Mouse (Mus musculus) limb, embryonic 15.5 days (tissue): ENCODE data around the gene Fancm. TPM values are rescaled to one million over a fixed set of nuclear protein-coding genes. Genes with fewer than 3 reads are reported as not detected.
"Not testable (repeated sequence)": the region's sequence is repeated elsewhere in the genome, so short reads cannot be mapped to it uniquely, and the experiment has no call there.

ENCODE experiments used
- ATAC-seq: fragments of 200-750 bp; cut with Nextera tagmentation; 2 replicates; pipeline ENCODE4 v1.8.0; 2017; ENCODE audit warnings: low read depth, moderate TSS enrichment; ENCODE audit not compliant: insufficient number of reproducible peaks, low FRiP score, low TSS enrichment
- H3K27ac ChIP-seq: fragments of 300-500 bp; sonication (generic); 2 replicates; pipeline ENCODE4 v1.5.1; 2015; ENCODE audit warnings: moderate library complexity, mild to moderate bottlenecking, inconsistent platforms
- H3K27me3 ChIP-seq: fragments of 300-500 bp; sonication (generic); 2 replicates; pipeline ENCODE4 v1.6.1; 2015; ENCODE audit warnings: inconsistent platforms
- H3K36me3 ChIP-seq: fragments of 300-500 bp; sonication (generic); 2 replicates; pipeline ENCODE4 v1.6.1; 2015; ENCODE audit warnings: inconsistent platforms
- H3K4me1 ChIP-seq: fragments of 300-500 bp; sonication (generic); 2 replicates; pipeline ENCODE4 v1.6.1; 2015; ENCODE audit warnings: inconsistent platforms
- H3K4me2 ChIP-seq: fragments of 300-500 bp; sonication (generic); 2 replicates; pipeline ENCODE4 v1.6.1; 2015; ENCODE audit warnings: mild to moderate bottlenecking, inconsistent platforms
- H3K4me3 ChIP-seq: fragments of 300-500 bp; sonication (generic); 2 replicates; pipeline ENCODE4 v1.5.1; 2015; ENCODE audit warnings: mild to moderate bottlenecking, inconsistent platforms
- H3K9ac ChIP-seq: fragments of 300-500 bp; sonication (generic); 2 replicates; pipeline ENCODE4 v1.6.1; 2015; ENCODE audit warnings: inconsistent platforms
- H3K9me3 ChIP-seq: fragments of 300-500 bp; sonication (generic); 2 replicates; pipeline ENCODE4 v1.6.1; 2016; ENCODE audit warnings: inconsistent platforms
- WGBS: fragments of 180-500 bp; shearing (Covaris S2); methylation state at CpG from one replicate; pipeline ENCODE4 v1.1.7; 2015; 5-methylcytosine and 5-hydroxymethylcytosine counted together
- polyA plus RNA-seq: library from polyadenylated mRNA; unstranded; fragments of >200 nt; fragmentation: Nextera tagmentation; extraction: Ambion mirVana; gene quantifications from 2 replicates; pipeline ENCODE4 v1.2.1, GENCODE M21; 2015

Fancm gene
- polyA plus RNA-seq, 1 experiment from 2014 or later: 9.0 TPM

DNA sequence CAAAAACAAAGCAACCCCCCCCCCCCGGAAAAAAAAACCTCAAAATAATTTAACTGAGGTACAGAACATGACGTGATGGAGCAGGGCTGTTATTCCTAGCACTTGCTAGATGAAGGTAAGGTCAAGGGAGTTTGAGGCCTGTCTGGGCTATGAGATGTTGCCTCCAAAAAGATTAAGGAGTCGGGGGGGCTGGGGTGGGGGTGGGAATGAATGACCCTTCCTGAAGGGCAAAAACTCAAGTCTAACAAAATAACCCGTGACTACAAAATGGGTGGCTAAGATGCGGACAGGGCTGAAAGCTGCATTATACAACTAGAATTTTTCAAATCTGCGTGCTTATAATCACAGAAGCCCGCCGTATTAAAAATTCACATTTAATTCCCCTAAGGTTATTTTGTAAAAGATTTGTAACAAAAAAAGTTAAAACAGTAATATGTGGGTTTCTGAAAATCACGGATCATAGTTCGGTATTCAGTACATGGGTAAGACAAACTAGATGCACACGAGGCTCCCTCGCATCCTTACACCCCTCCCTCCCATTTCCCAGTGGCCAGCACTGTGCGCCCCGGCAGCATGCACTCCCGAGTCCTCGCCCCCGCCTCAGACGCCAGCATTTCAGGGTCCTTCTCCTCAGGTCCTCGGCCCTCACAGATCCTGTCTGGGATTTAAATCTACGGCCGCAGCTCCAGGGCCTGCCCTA is 2.3 kb upstream of the Fancm start:
- 2% methylated on average over 21 of the region's 21 CpGs for WGBS
- ATAC-seq: peak; percentile 52; the same call in 1 of the 2 replicates
- peak overlapping the region; percentile 83 for H3K4me3 ChIP-seq
- H3K27me3 ChIP-seq: no peaks in the 10 kb centered on the region
- H3K4me2 ChIP-seq: peak overlapping the region; percentile 74
- peaks cover 8% of the 10 kb centered on the region; the same call in 1 of the 2 replicates for H3K36me3 ChIP-seq
- no peaks in the 10 kb centered on the region for H3K9me3 ChIP-seq
- peak overlapping the region; percentile 98 for H3K27ac ChIP-seq
- H3K9ac ChIP-seq: peak overlapping the region; percentile 88
- peaks cover 19% of the 10 kb centered on the region for H3K4me1 ChIP-seq

- peak within 1 kb of the TSS; percentile 98 for H3K27ac ChIP-seq
- under 1% methylated on average over 49 of the region's 49 CpGs for WGBS
- peak within 1 kb of the TSS; percentile 88 for H3K9ac ChIP-seq
- peak within 1 kb of the TSS; percentile 74 for H3K4me2 ChIP-seq
- no peaks in the 10 kb centered on the region for H3K27me3 ChIP-seq
- H3K9me3 ChIP-seq: no peaks in the 10 kb centered on the region
- peaks cover 19% of the 10 kb centered on the region for H3K4me1 ChIP-seq
- H3K4me3 ChIP-seq: peak within 1 kb of the TSS; percentile 83
- ATAC-seq: peak; percentile 99
- H3K36me3 ChIP-seq: peaks cover 5% of the 10 kb centered on the region; the same call in 1 of the 2 replicates
Measured at GRCm38 (mm10) chr12:65073611-65074178, 1.7 kb upstream of the Fancm start, which contains the start of gene Fkbp3. TSS of gene Fkbp3 (minus strand) at chr12:65074007.

GRCm38 (mm10) chr12:65074651-65075050 is 752 bp upstream of the Fancm start:
- H3K4me3 ChIP-seq: peak overlapping the region; percentile 83
- no peak overlapping the region for H3K9ac ChIP-seq
- H3K27ac ChIP-seq: peak overlapping the region; percentile 98; the same call in 1 of the 2 replicates
- H3K4me1 ChIP-seq: peaks cover 19% of the 10 kb centered on the region
- WGBS: 38% methylated on average over 7 of the region's 7 CpGs
- peak overlapping the region; percentile 74 for H3K4me2 ChIP-seq
- no peaks in the 10 kb centered on the region for H3K27me3 ChIP-seq
- no peaks in the 10 kb centered on the region for H3K9me3 ChIP-seq
- ATAC-seq: no peak
- H3K36me3 ChIP-seq: no peaks in the 10 kb centered on the region

DNA sequence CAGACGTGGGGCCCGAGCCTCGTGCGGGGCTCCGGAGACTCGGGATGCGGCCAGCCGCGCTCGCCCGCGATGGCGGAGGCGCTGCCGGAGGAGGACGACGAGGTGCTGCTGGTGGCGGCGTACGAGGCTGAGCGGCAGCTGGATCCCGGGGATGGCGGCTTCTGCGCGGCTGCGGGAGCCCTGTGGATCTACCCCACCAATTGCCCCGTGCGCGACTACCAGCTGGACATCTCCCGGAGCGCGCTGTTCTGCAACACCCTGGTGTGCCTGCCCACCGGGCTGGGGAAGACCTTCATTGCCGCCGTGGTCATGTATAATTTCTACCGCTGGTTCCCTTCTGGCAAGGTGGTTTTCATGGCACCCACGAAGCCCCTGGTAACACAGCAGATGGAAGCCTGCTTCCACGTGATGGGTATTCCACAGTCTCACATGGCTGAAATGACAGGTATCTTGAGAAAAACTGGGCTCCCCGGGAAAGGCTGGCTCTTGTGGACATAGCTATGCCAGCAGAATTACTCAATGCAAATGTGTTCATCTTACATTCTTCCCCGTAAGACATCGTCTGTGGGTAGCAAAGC is 419 bp downstream of the Fancm start:
- no peak for ATAC-seq

GRCm38 (mm10) chr12:65076906-65077305 is 1.5 kb downstream of the Fancm start:
- WGBS: 77% methylated on average over 9 of the region's 9 CpGs
- Histone ChIP-seq H3K36me3 (peaks cover 5% of the 10 kb centered on the region; the same call in 1 of the 2 replicates), H3K9ac (no peak overlapping the region), H3K4me1 (peaks cover 19% of the 10 kb centered on the region), H3K9me3 (no peaks in the 10 kb centered on the region), H3K27ac (no peak overlapping the region), H3K4me3 (0 out of 2 replicates have a peak overlapping the region, but pooled peaks have one; percentile 83), H3K4me2 (peak overlapping the region; percentile 74), H3K27me3 (no peaks in the 10 kb centered on the region)
- no peak for ATAC-seq

More for the DNA sequence above, 419 bp downstream of the Fancm start:
- peaks cover 5% of the 10 kb centered on the region; the same call in 1 of the 2 replicates for H3K36me3 ChIP-seq
- WGBS: under 1% methylated on average over 41 of the region's 41 CpGs
- peak overlapping the region; percentile 85 for H3K27ac ChIP-seq
- H3K4me2 ChIP-seq: peak overlapping the region; percentile 74
- H3K4me3 ChIP-seq: peak overlapping the region; percentile 83
- H3K9me3 ChIP-seq: no peaks in the 10 kb centered on the region
- H3K4me1 ChIP-seq: peaks cover 19% of the 10 kb centered on the region
- peak overlapping the region; percentile 72 for H3K9ac ChIP-seq
- H3K27me3 ChIP-seq: no peaks in the 10 kb centered on the region

DNA sequence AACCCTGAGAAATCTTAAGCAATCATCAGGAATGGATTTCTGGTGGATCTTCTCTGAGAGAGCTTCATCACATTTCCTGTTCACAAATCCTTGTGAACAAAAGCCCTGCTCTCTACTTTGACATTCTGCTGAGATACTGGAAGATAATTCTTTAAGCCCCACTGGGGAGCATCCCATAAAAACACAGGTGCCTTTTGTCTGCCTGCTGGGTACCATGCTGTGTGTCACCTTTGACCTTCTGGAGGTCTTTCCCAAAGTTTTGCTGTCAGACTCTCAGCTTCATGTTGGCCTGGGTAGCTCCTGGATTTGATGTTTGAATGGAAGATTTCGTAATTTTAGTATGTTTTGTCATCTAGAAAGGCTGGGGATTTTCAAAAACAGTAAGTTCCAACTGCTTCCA is 33.3 kb downstream of the Fancm start:
- WGBS: 80% methylated on average over 1 of the region's 1 CpGs
- H3K9ac ChIP-seq: no peak overlapping the region
- H3K9me3 ChIP-seq: no peaks in the 10 kb centered on the region
- H3K4me2 ChIP-seq: no peak overlapping the region
- H3K27me3 ChIP-seq: no peaks in the 10 kb centered on the region
- ATAC-seq: no peak
- H3K4me3 ChIP-seq: no peak overlapping the region
- H3K4me1 ChIP-seq: no peaks in the 10 kb centered on the region
- H3K36me3 ChIP-seq: peaks cover 34% of the 10 kb centered on the region
- H3K27ac ChIP-seq: no peak overlapping the region

- H3K4me2 ChIP-seq: no peak overlapping the region
- H3K9me3 ChIP-seq: no peaks in the 10 kb centered on the region
- WGBS: 88% methylated on average over 3 of the region's 3 CpGs
- no peak overlapping the region for H3K9ac ChIP-seq
- no peak overlapping the region for H3K27ac ChIP-seq
- no peak for ATAC-seq
- no peak overlapping the region for H3K4me3 ChIP-seq
- H3K36me3 ChIP-seq: peaks cover 21% of the 10 kb centered on the region
- H3K4me1 ChIP-seq: no peaks in the 10 kb centered on the region
- H3K27me3 ChIP-seq: no peaks in the 10 kb centered on the region
Measured at GRCm38 (mm10) chr12:65111503-65111902, 36.1 kb downstream of the Fancm start.

GRCm38 (mm10) chr12:65112811-65113210 is 37.4 kb downstream of the Fancm start:
- no peak overlapping the region for H3K27ac ChIP-seq
- H3K9me3 ChIP-seq: no peaks in the 10 kb centered on the region
- no peak for ATAC-seq
- no peak overlapping the region for H3K9ac ChIP-seq
- 91% methylated on average over 1 of the region's 1 CpGs for WGBS
- no peak overlapping the region for H3K4me3 ChIP-seq
- H3K27me3 ChIP-seq: no peaks in the 10 kb centered on the region
- no peaks in the 10 kb centered on the region for H3K4me1 ChIP-seq
- no peak overlapping the region for H3K4me2 ChIP-seq
- peaks cover 16% of the 10 kb centered on the region; the same call in 1 of the 2 replicates for H3K36me3 ChIP-seq

GRCm38 (mm10) chr12:65113925-65114324 is 38.5 kb downstream of the Fancm start:
- WGBS: 86% methylated on average over 4 of the region's 4 CpGs

DNA sequence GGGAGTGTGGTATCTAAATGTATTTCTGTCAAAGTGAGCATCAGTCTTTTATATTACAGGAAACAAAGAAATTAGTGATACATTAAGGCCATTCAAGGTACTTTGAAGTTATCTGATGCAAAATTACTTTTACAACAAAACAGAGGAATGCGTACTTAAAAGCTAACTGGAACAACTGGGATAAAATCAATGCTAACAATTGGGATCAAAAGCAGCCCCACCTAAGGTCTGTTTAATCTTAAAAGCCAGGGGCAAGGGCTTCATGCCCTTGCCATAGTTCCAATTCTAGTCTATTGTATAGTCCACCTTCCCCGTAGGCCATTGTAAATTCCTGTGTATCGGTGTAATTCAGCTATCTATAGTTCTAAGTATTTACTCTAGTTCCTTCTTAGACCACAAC is 39.6 kb downstream of the Fancm start:
- H3K4me2 ChIP-seq, H3K4me1 ChIP-seq, H3K27ac ChIP-seq, H3K9ac ChIP-seq, H3K9me3 ChIP-seq, ATAC-seq, H3K27me3 ChIP-seq, H3K4me3 ChIP-seq: not testable (repeated sequence)
- peaks cover 19% of the 10 kb centered on the region for H3K36me3 ChIP-seq
- 92% methylated on average over 3 of the region's 3 CpGs for WGBS

More at GRCm38 (mm10) chr12:65113925-65114324, 38.5 kb downstream of the Fancm start:
- Histone ChIP-seq H3K27ac (no peak overlapping the region), H3K9ac (no peak overlapping the region), H3K4me1 (no peaks in the 10 kb centered on the region), H3K9me3 (no peaks in the 10 kb centered on the region), H3K4me2 (no peak overlapping the region), H3K36me3 (peaks cover 14% of the 10 kb centered on the region), H3K27me3 (no peaks in the 10 kb centered on the region), H3K4me3 (no peak overlapping the region)
- ATAC-seq: no peak

GRCm38 (mm10) chr12:65118968-65119367 is 43.6 kb downstream of the Fancm start:
- 86% methylated on average over 7 of the region's 7 CpGs for WGBS
- Histone ChIP-seq H3K4me1 (no peaks in the 10 kb centered on the region), H3K4me3 (no peak overlapping the region), H3K4me2 (no peak overlapping the region), H3K9me3 (no peaks in the 10 kb centered on the region), H3K27ac (no peak overlapping the region), H3K27me3 (no peaks in the 10 kb centered on the region), H3K36me3 (peaks cover 40% of the 10 kb centered on the region), H3K9ac (no peak overlapping the region)
- ATAC-seq: no peak

DNA sequence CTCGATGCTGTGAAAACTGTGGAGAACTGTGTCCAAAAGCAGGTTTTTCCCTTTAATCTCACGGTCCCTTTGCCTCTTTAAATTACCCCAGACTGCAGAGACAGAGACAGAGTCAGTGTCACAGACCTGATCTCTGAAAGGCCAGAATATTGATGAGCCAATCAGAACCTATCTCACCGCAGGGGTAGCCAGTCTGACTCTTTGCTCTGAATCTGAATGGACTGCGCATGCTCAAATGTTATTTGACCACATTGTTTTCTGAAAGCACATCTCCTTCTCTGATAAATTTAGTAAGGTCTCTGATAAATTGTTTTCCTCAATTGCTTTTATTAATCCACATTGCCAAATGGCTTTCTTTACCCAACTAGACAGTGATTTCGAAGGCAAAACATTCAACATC is 44.0 kb downstream of the Fancm start:
- H3K4me3 ChIP-seq: no peak overlapping the region
- H3K36me3 ChIP-seq: peaks cover 40% of the 10 kb centered on the region
- H3K27me3 ChIP-seq: no peaks in the 10 kb centered on the region
- no peaks in the 10 kb centered on the region for H3K9me3 ChIP-seq
- H3K4me2 ChIP-seq: no peak overlapping the region
- H3K9ac ChIP-seq: no peak overlapping the region
- no peak for ATAC-seq
- 90% methylated on average over 5 of the region's 5 CpGs for WGBS
- H3K27ac ChIP-seq: no peak overlapping the region
- no peaks in the 10 kb centered on the region for H3K4me1 ChIP-seq
